Mouse (Mus musculus): ENCODE measurements around the gene Smim6.

GRCm38 (mm10) chr11:115959018-115959417, 47.2 kb downstream of the Smim6 start:
- TF ChIP-seq CTCF (IDR thresholded peaks at IDR 0.05; ENCODE audit: low read depth, low read length) (no peak), GATA1 (IDR thresholded peaks at IDR 0.05; ENCODE audit: borderline replicate concordance, low read length) (no peak), POLR2AphosphoS5 (IDR thresholded peaks at IDR 0.05; ENCODE audit: insufficient replicate concordance, low read depth, low read length) (no peak), TAL1 (conservative IDR thresholded peaks at IDR 0.05; ENCODE audit: low read depth, low read length) (no peak)

All from G1E (cell line).